Mouse (Mus musculus) limb, embryonic 11.5 days (tissue): ENCODE data around the gene Rrp1b. TPM values are rescaled to one million over a fixed set of nuclear protein-coding genes. Genes with fewer than 3 reads are reported as not detected.
A peak's percentile ranks its signal among the peaks of the same experiment; 100 is the strongest.

Source experiments
- ATAC-seq: fragments of 200-750 bp; cut with Nextera tagmentation; 2 replicates; pipeline ENCODE4 v1.8.0; 2017; ENCODE audit warnings: low read depth; ENCODE audit not compliant: insufficient number of reproducible peaks, low FRiP score, low TSS enrichment
- DNase-seq: peaks from one replicate; pipeline ENCODE4 v3.0.0-alpha.2; 2015; ENCODE audit warnings: low spot score
- H3K27ac ChIP-seq: fragments of 300-500 bp; sonication (generic); replicated peaks from 2 replicates; pipeline ENCODE4 v1.5.1; 2014; ENCODE audit warnings: low read depth, mild to moderate bottlenecking, low read length
- H3K27me3 ChIP-seq: fragments of 300-500 bp; sonication (generic); 2 replicates; pipeline ENCODE4 v1.6.1; 2014; ENCODE audit warnings: mild to moderate bottlenecking, low read length, mixed read lengths; ENCODE audit not compliant: control insufficient read depth, insufficient read depth
- H3K36me3 ChIP-seq: fragments of 300-500 bp; sonication (generic); 2 replicates; pipeline ENCODE4 v1.6.1; 2014; ENCODE audit warnings: mild to moderate bottlenecking, low read length, moderate library complexity, mixed read lengths; ENCODE audit not compliant: control insufficient read depth, insufficient read depth
- H3K4me1 ChIP-seq: fragments of 300-500 bp; sonication (generic); 2 replicates; pipeline ENCODE4 v1.6.1; 2014; ENCODE audit warnings: low read length, mixed read lengths; ENCODE audit not compliant: control insufficient read depth, insufficient read depth
- H3K4me2 ChIP-seq: fragments of 300-500 bp; sonication (generic); 2 replicates; pipeline ENCODE4 v1.6.1; 2014; ENCODE audit warnings: low read depth, mild to moderate bottlenecking, moderate library complexity; ENCODE audit not compliant: severe bottlenecking
- H3K4me3 ChIP-seq: fragments of 300-500 bp; sonication (generic); 2 replicates; pipeline ENCODE4 v1.5.1; 2014; ENCODE audit warnings: low read depth, low read length
- H3K9ac ChIP-seq: fragments of 300-500 bp; sonication (generic); 2 replicates; pipeline ENCODE4 v1.6.1; 2014; ENCODE audit warnings: mild to moderate bottlenecking, low read length
- H3K9me3 ChIP-seq: fragments of 300-500 bp; sonication (generic); 2 replicates; pipeline ENCODE4 v1.6.1; 2016; ENCODE audit warnings: low read length; ENCODE audit not compliant: control insufficient read depth
- WGBS: fragments of 180-500 bp; shearing (Covaris S2); extraction: QIAGEN DNeasy Blood & Tissue Kit; methylation state at CpG from one replicate; pipeline ENCODE4 v1.1.7; 2014; 5-methylcytosine and 5-hydroxymethylcytosine counted together
- polyA plus RNA-seq: library from polyadenylated mRNA; unstranded; fragments of >200 nt; fragmentation: Nextera tagmentation; extraction: Ambion mirVana; gene quantifications from 2 replicates; pipeline ENCODE4 v1.2.1, GENCODE M21; 2014

Gene Rrp1b
- polyA plus RNA-seq, result 79.1 and 80.9 TPM in 2 replicates

GRCm38 (mm10) chr17:32035609-32036508 lies at the start of gene Rrp1b, which contains the start of gene Hsf2bp:
Gene Rrp1b, plus strand, starts transcription at chr17:32036100.
Gene Hsf2bp, minus strand, starts transcription at chr17:32036349.
- DNase-seq (peak; percentile 89), ATAC-seq (peak; percentile 87)
- no peaks in the 10 kb centered on the region for H3K9me3 ChIP-seq

GRCm38 (mm10) chr17:31986915-31987314 lies 49.0 kb upstream of the Rrp1b start:
- ATAC-seq (no peak), DNase-seq (no peak)
- Histone ChIP-seq H3K9ac (no peak overlapping the region), H3K4me3 (no peak overlapping the region), H3K27me3 (no peaks in the 10 kb centered on the region), H3K4me1 (no peaks in the 10 kb centered on the region), H3K4me2 (no peak overlapping the region), H3K36me3 (no peaks in the 10 kb centered on the region), H3K9me3 (no peaks in the 10 kb centered on the region), H3K27ac (no peak overlapping the region)
- 85% methylated on average over 1 of the region's 1 CpGs for WGBS

More at GRCm38 (mm10) chr17:32035609-32036508, at the start of gene Rrp1b, which contains the start of gene Hsf2bp:
- H3K4me2 ChIP-seq, result peak within 1 kb of the TSS; percentile 65
- peaks cover 3% of the 10 kb centered on the region; the same call in 1 of the 2 replicates for H3K36me3 ChIP-seq
- peaks cover 11% of the 10 kb centered on the region; the same call in 1 of the 2 replicates for H3K4me1 ChIP-seq
- peak within 1 kb of the TSS; percentile 60 for H3K27ac ChIP-seq
- no peaks in the 10 kb centered on the region for H3K27me3 ChIP-seq
- peak within 1 kb of the TSS; percentile 84 for H3K9ac ChIP-seq
- 5% methylated on average over 52 of the region's 52 CpGs for WGBS
- peak within 1 kb of the TSS; percentile 75 for H3K4me3 ChIP-seq

- DNase-seq (no peak), ATAC-seq (no peak)
- no peaks in the 10 kb centered on the region for H3K36me3 ChIP-seq
- H3K9ac ChIP-seq, result no peak overlapping the region
- no peaks in the 10 kb centered on the region for H3K27me3 ChIP-seq
- no peaks in the 10 kb centered on the region for H3K4me1 ChIP-seq
- 80% methylated on average over 2 of the region's 2 CpGs for WGBS
- H3K4me3 ChIP-seq, result no peak overlapping the region
- H3K4me2 ChIP-seq, result no peak overlapping the region
- H3K9me3 ChIP-seq, result no peaks in the 10 kb centered on the region
- H3K27ac ChIP-seq, result no peak overlapping the region
These were observed 46.9 kb upstream of the Rrp1b start for GRCm38 (mm10) chr17:31989035-31989434.

- Histone ChIP-seq H3K4me2 (no peak overlapping the region), H3K9me3 (no peaks in the 10 kb centered on the region), H3K27me3 (no peaks in the 10 kb centered on the region), H3K4me3 (no peak overlapping the region), H3K27ac (no peak overlapping the region), H3K4me1 (no peaks in the 10 kb centered on the region), H3K9ac (no peak overlapping the region), H3K36me3 (no peaks in the 10 kb centered on the region)
- DNase-seq (no peak), ATAC-seq (no peak)
- WGBS, result 85% methylated on average over 2 of the region's 2 CpGs
These were observed 43.9 kb upstream of the Rrp1b start for GRCm38 (mm10) chr17:31992004-31992403.

- no peak overlapping the region for H3K9ac ChIP-seq
- no peak overlapping the region for H3K4me2 ChIP-seq
- no peaks in the 10 kb centered on the region for H3K36me3 ChIP-seq
- 79% methylated on average over 1 of the region's 1 CpGs for WGBS
- no peaks in the 10 kb centered on the region for H3K4me1 ChIP-seq
- DNase-seq, result no peak
- no peak overlapping the region for H3K4me3 ChIP-seq
- no peak overlapping the region for H3K27ac ChIP-seq
- no peaks in the 10 kb centered on the region for H3K27me3 ChIP-seq
- H3K9me3 ChIP-seq, result no peaks in the 10 kb centered on the region
- ATAC-seq, result no peak
These were observed 42.5 kb upstream of the Rrp1b start for GRCm38 (mm10) chr17:31993354-31993753.

- Histone ChIP-seq H3K9ac (no peak overlapping the region), H3K27ac (no peak overlapping the region), H3K9me3 (no peaks in the 10 kb centered on the region), H3K27me3 (no peaks in the 10 kb centered on the region), H3K4me3 (no peak overlapping the region), H3K4me2 (no peak overlapping the region), H3K36me3 (no peaks in the 10 kb centered on the region), H3K4me1 (no peaks in the 10 kb centered on the region)
- DNase-seq, result no peak
- ATAC-seq, result no peak
These were observed 41.8 kb upstream of the Rrp1b start for GRCm38 (mm10) chr17:31994132-31994531.

GRCm38 (mm10) chr17:31995784-31996183 lies 40.1 kb upstream of the Rrp1b start:
- H3K9ac ChIP-seq, result no peak overlapping the region
- no peak overlapping the region for H3K4me2 ChIP-seq
- 78% methylated on average over 2 of the region's 2 CpGs for WGBS
- no peaks in the 10 kb centered on the region for H3K27me3 ChIP-seq
- H3K4me3 ChIP-seq, result no peak overlapping the region
- no peak for ATAC-seq
- no peak overlapping the region for H3K27ac ChIP-seq
- H3K9me3 ChIP-seq, result no peaks in the 10 kb centered on the region
- H3K36me3 ChIP-seq, result no peaks in the 10 kb centered on the region
- no peaks in the 10 kb centered on the region for H3K4me1 ChIP-seq
- DNase-seq, result no peak

GRCm38 (mm10) chr17:31996331-31996730 lies 39.6 kb upstream of the Rrp1b start:
- H3K9ac ChIP-seq, result no peak overlapping the region
- no peak overlapping the region for H3K4me2 ChIP-seq
- H3K27ac ChIP-seq, result no peak overlapping the region
- H3K36me3 ChIP-seq, result no peaks in the 10 kb centered on the region
- DNase-seq (no peak), ATAC-seq (no peak)
- 79% methylated on average over 4 of the region's 4 CpGs for WGBS
- H3K4me1 ChIP-seq, result no peaks in the 10 kb centered on the region
- no peak overlapping the region for H3K4me3 ChIP-seq
- no peaks in the 10 kb centered on the region for H3K9me3 ChIP-seq
- no peaks in the 10 kb centered on the region for H3K27me3 ChIP-seq
